2 mouse cellular contexts compared by ENCODE assay signal in the genomic region with DNA sequence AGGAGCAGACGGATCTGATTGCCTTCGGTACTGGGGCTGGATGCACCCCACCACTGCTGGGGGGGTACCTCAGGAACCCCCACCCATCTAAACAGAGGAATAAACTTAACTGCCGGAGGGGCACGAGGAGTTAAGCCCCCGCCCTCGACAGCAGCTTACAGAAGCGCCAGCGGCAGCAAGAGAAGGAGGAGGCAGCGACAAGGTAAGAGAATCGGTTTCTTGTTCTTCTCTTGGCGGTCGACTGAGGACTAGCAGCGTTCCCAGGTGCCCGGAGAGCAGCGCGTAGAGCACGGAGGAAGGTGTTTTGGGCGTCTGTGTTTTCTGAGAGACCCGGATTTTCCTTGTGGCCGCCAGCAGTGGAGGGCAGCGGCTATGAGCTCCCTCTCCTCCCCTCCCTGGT.
A peak's percentile ranks its signal among the peaks of the same experiment; 100 is the strongest.
TF ChIP-seq lines count a peak whose summit lies in the region.

No protein-coding gene starts in this region.

TF ChIP-seq in CH12.LX, 34 proteins besides CTCF, POLR2A, EP300 and RAD21:
- TF ChIP-seq PAX5 (IDR thresholded peaks at IDR 0.05; ENCODE audit: low read length), result no peak
- no peak for TF ChIP-seq USF1 (IDR thresholded peaks at IDR 0.05; ENCODE audit: low read depth, low read length)
- no peak for TF ChIP-seq ZNF384 (IDR thresholded peaks at IDR 0.05; ENCODE audit: low read depth, low read length)
- no peak for TF ChIP-seq ZKSCAN1 (IDR thresholded peaks at IDR 0.05; ENCODE audit: borderline replicate concordance, low read depth, low read length)
- TF ChIP-seq MAFK (IDR thresholded peaks at IDR 0.05; ENCODE audit: insufficient replicate concordance, low read length), result no peak
- TF ChIP-seq RCOR1 (conservative IDR thresholded peaks at IDR 0.05; ENCODE audit: low read depth, low read length), result no peak
- TF ChIP-seq BHLHE40 (IDR thresholded peaks at IDR 0.05; ENCODE audit: low read depth, low read length), result no peak
- no peak for TF ChIP-seq KAT2A (IDR thresholded peaks at IDR 0.05; ENCODE audit: insufficient replicate concordance, low read length)
- no peak for TF ChIP-seq USF2 (conservative IDR thresholded peaks at IDR 0.05; ENCODE audit: low read depth, low read length)
- no peak for TF ChIP-seq IRF4 (IDR thresholded peaks at IDR 0.05; ENCODE audit: low read depth, low read length)
- no peak for TF ChIP-seq ZMIZ1 (IDR thresholded peaks at IDR 0.05; ENCODE audit: low read depth, low read length)
- no peak for TF ChIP-seq SIN3A (IDR thresholded peaks at IDR 0.05; ENCODE audit: low read length)

TF ChIP-seq in myocyte, 11 proteins besides CTCF, POLR2A, EP300 and RAD21:
- TF ChIP-seq MAX (IDR thresholded peaks at IDR 0.05; ENCODE audit: low read depth) (no peak), E2F4 (IDR thresholded peaks at IDR 0.05; ENCODE audit: insufficient read depth) (no peak), POLR2AphosphoS2 (IDR thresholded peaks at IDR 0.05; ENCODE audit: insufficient read length, low read depth) (peak; percentile 36), SRF (IDR thresholded peaks at IDR 0.05; ENCODE audit: control insufficient read depth, insufficient read length, low read depth) (no peak), MYOD1 (IDR thresholded peaks at IDR 0.05; ENCODE audit: control insufficient read depth in 1 of 3, insufficient read length in 2 of 3, low read depth in 2 of 3) (no peak)
